In genomic region chr8:128024774-128025222, GRCm38 (mm10) we compare ENCODE assay signal across 9 mouse cellular contexts.
DNase-seq lines count a peak whose midpoint lies in the region; ATAC-seq lines count a peak whose summit lies in the region.
"Had no signal": no experiment of that assay in that cellular context is flagged by ENCODE, and none has a peak within 500 bp of the region (broad histone marks: within the 10 kb centered on the region; RNA-seq: fewer than 3 reads in every experiment).

No protein-coding gene starts in this region.

- H3K4me2 ChIP-seq in limb, embryonic 12.5 days, result no peak overlapping the region
- H3K4me2 ChIP-seq in neural tube, embryonic 15.5 days, result no peak overlapping the region
- H3K4me2 ChIP-seq: liver, embryonic 13.5 days had no signal

- no peak for ATAC-seq in limb, embryonic 12.5 days (ENCODE audit: insufficient number of reproducible peaks, insufficient read depth, low FRiP score, low TSS enrichment, low read depth)
- ATAC-seq in neural tube, embryonic 15.5 days (ENCODE audit: low FRiP score), result no peak
- ATAC-seq in megakaryocyte-erythroid progenitor cell, adult 5-6 weeks (replicated peaks; ENCODE audit: low FRiP score, low TSS enrichment, poor library complexity, severe bottlenecking), result no peak

- DNase-seq in NIH3T3 (ENCODE audit: low read depth), result peak; percentile 72
- DNase-seq in heart, postnatal 4 days, result peak; percentile 44
- no peak for DNase-seq in right cerebral cortex, postnatal 4 days
- no peak for DNase-seq in gastrocnemius, adult 18-20 months (ENCODE audit: low spot score)
- DNase-seq: liver, embryonic 13.5 days had no signal

- H3K4me1 ChIP-seq in brown adipose tissue, adult 24 weeks (ENCODE audit: control insufficient read depth, insufficient read depth, insufficient read length, low read length), result peaks cover 4% of the 10 kb centered on the region; the same call in 1 of the 2 replicates
- H3K4me1 ChIP-seq in limb, embryonic 12.5 days (replicated peaks), result peaks cover 12% of the 10 kb centered on the region
- H3K4me1 ChIP-seq in neural tube, embryonic 15.5 days, result peaks cover 8% of the 10 kb centered on the region
- H3K4me1 ChIP-seq: liver, embryonic 13.5 days had no signal

- WGBS in limb, embryonic 12.5 days, result no CpG with 5 or more reads among the region's 2 CpGs
- 14% methylated on average over 2 of the region's 2 CpGs for WGBS in neural tube, embryonic 15.5 days

- H3K36me3 ChIP-seq in limb, embryonic 12.5 days, result no peaks in the 10 kb centered on the region
- H3K36me3 ChIP-seq in neural tube, embryonic 15.5 days, result no peaks in the 10 kb centered on the region
- H3K36me3 ChIP-seq: liver, embryonic 13.5 days had no signal

- no peak overlapping the region for H3K4me3 ChIP-seq in brown adipose tissue, adult 24 weeks (ENCODE audit: insufficient read depth, low read depth, low read length)
- H3K4me3 ChIP-seq in limb, embryonic 12.5 days (replicated peaks), result no peak overlapping the region
- no peak overlapping the region for H3K4me3 ChIP-seq in neural tube, embryonic 15.5 days (replicated peaks)
- H3K4me3 ChIP-seq: liver, embryonic 13.5 days had no signal

- H3K9ac ChIP-seq in limb, embryonic 12.5 days (replicated peaks), result no peak overlapping the region
- H3K9ac ChIP-seq in neural tube, embryonic 15.5 days (replicated peaks), result no peak overlapping the region
- H3K9ac ChIP-seq: liver, embryonic 13.5 days had no signal

- peak overlapping the region; percentile 93 for H3K27ac ChIP-seq in brown adipose tissue, adult 24 weeks (replicated peaks; ENCODE audit: low read depth, low read length)
- peak overlapping the region; percentile 46 for H3K27ac ChIP-seq in limb, embryonic 12.5 days
- 0 out of 2 replicates have a peak overlapping the region, but pooled peaks have one; percentile 23 for H3K27ac ChIP-seq in neural tube, embryonic 15.5 days (replicated peaks)
- H3K27ac ChIP-seq: liver, embryonic 13.5 days had no signal

- H3K9me3 ChIP-seq in limb, embryonic 12.5 days, result no peaks in the 10 kb centered on the region
- no peaks in the 10 kb centered on the region for H3K9me3 ChIP-seq in neural tube, embryonic 15.5 days (replicated peaks)
- H3K9me3 ChIP-seq: liver, embryonic 13.5 days had no signal

- no peaks in the 10 kb centered on the region for H3K27me3 ChIP-seq in limb, embryonic 12.5 days
- H3K27me3 ChIP-seq in neural tube, embryonic 15.5 days (replicated peaks), result no peaks in the 10 kb centered on the region
- H3K27me3 ChIP-seq: liver, embryonic 13.5 days had no signal

Comparison
In these comparisons a context has a peak if more than half of its experiments do, and no peak if none do; other contexts are left out.
1. DNase-seq: peak in NIH3T3 (single experiment) and heart, postnatal 4 days (single experiment); none in right cerebral cortex, postnatal 4 days (single experiment) and gastrocnemius, adult 18-20 months (single experiment).
2. H3K27ac ChIP-seq: peak in every context shown above with its lines; median percentile 93 in brown adipose tissue, adult 24 weeks; 46 in limb, embryonic 12.5 days; 23 in neural tube, embryonic 15.5 days.